Mouse (Mus musculus) intestine, postnatal 0 days (tissue): ENCODE data around the gene Scaf11. TPM values are rescaled to one million over a fixed set of nuclear protein-coding genes. Genes with fewer than 3 reads are reported as not detected.

Source experiments
- ATAC-seq: fragments of 200-750 bp; cut with Nextera tagmentation; 2 replicates; pipeline ENCODE4 v1.8.0; 2017; ENCODE audit warnings: mild to moderate bottlenecking, moderate TSS enrichment, moderate library complexity
- H3K27ac ChIP-seq: fragments of 300-500 bp; sonication (generic); 2 replicates; pipeline ENCODE4 v1.5.1; 2014; ENCODE audit warnings: mild to moderate bottlenecking, low read depth, low read length, moderate library complexity
- H3K27me3 ChIP-seq: fragments of 300-500 bp; sonication (generic); replicated peaks from 2 replicates; pipeline ENCODE4 v1.6.1; 2014; ENCODE audit warnings: low read length, mixed read lengths; ENCODE audit not compliant: control insufficient read depth, insufficient read depth
- H3K36me3 ChIP-seq: fragments of 300-500 bp; sonication (generic); 2 replicates; pipeline ENCODE4 v1.6.1; 2014; ENCODE audit warnings: mild to moderate bottlenecking, moderate library complexity; ENCODE audit not compliant: control insufficient read depth, insufficient read depth
- H3K4me1 ChIP-seq: fragments of 300-500 bp; sonication (generic); replicated peaks from 2 replicates; pipeline ENCODE4 v1.6.1; 2014; ENCODE audit warnings: antibody characterized with exemption, low read length, mixed read lengths; ENCODE audit not compliant: control insufficient read depth, insufficient read depth
- H3K4me2 ChIP-seq: fragments of 300-500 bp; sonication (generic); replicated peaks from 2 replicates; pipeline ENCODE4 v1.6.1; 2014; ENCODE audit warnings: low read depth, mild to moderate bottlenecking, moderate library complexity
- H3K4me3 ChIP-seq: fragments of 300-500 bp; sonication (generic); 2 replicates; pipeline ENCODE4 v1.5.1; 2014; ENCODE audit warnings: low read depth, low read length
- H3K9ac ChIP-seq: fragments of 300-500 bp; sonication (generic); 2 replicates; pipeline ENCODE4 v1.6.1; 2014; ENCODE audit warnings: mild to moderate bottlenecking, low read depth, low read length
- H3K9me3 ChIP-seq: fragments of 300-500 bp; sonication (generic); 2 replicates; pipeline ENCODE4 v1.6.1; 2016; ENCODE audit warnings: mixed run types; ENCODE audit not compliant: control insufficient read depth
- CTCF ChIP-seq: sonication (generic); IDR thresholded peaks from 2 replicates; pipeline ENCODE4 v1.5.1; 2016; ENCODE audit warnings: low read depth, mild to moderate bottlenecking, control low read depth, antibody characterized with exemption, moderate library complexity
- WGBS: fragments of 180-500 bp; shearing (Covaris S2); extraction: QIAGEN DNeasy Blood & Tissue Kit; methylation state at CpG from one replicate; pipeline ENCODE4 v1.1.7; 2014; 5-methylcytosine and 5-hydroxymethylcytosine counted together
- microRNA-seq: library from miRNA; unstranded; fragments of <30 nt; microRNA quantifications from one replicate; pipeline ENCODE4, GENCODE M21; 2016
- polyA plus RNA-seq: library from polyadenylated mRNA; unstranded; fragments of >200 nt; fragmentation: Nextera tagmentation; extraction: Ambion mirVana; gene quantifications from 2 replicates; pipeline ENCODE4 v1.2.1, GENCODE M21; 2015

Scaf11 gene
- polyA plus RNA-seq, 1 experiment from 2014 or later = 47.8 TPM

DNA sequence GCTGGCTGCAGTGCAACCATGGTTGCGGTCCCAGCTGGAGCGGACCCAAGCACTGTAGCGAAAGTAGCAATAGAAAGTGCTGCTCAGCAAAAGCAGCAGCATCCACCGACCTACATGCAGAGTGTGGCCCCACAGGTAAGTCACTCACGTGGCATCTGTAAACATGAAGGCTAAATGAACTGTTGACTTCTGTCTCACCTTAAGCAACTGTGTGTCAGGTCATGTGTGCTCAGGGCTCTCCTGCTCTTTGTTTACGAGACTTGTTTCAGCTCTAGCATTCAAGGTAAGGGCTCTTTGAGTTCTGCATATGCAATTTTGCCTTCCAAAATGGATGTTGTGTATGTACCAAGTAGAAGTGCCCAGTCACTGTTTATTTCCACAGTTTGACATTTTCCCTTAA lies 88.0 kb downstream of the Scaf11 start:
- no peak for ATAC-seq
- Histone ChIP-seq H3K4me2 (no peak overlapping the region), H3K9ac (no peak overlapping the region), H3K4me1 (no peaks in the 10 kb centered on the region), H3K9me3 (no peaks in the 10 kb centered on the region), H3K27ac (no peak overlapping the region), H3K4me3 (no peak overlapping the region), H3K36me3 (peaks cover 53% of the 10 kb centered on the region), H3K27me3 (no peaks in the 10 kb centered on the region)
- 76% methylated on average over 6 of the region's 6 CpGs for WGBS
- TF ChIP-seq CTCF = no peak

- Histone ChIP-seq H3K4me1 (no peaks in the 10 kb centered on the region), H3K4me3 (no peak overlapping the region)
Measured at GRCm38 (mm10) chr15:96371311-96371710, 89.3 kb downstream of the Scaf11 start.

GRCm38 (mm10) chr15:96366176-96366963 lies 94.3 kb downstream of the Scaf11 start:
- no peak for TF ChIP-seq CTCF
- Histone ChIP-seq H3K9ac (no peak overlapping the region), H3K4me1 (no peaks in the 10 kb centered on the region), H3K27ac (no peak overlapping the region), H3K4me3 (no peak overlapping the region), H3K9me3 (no peaks in the 10 kb centered on the region), H3K4me2 (no peak overlapping the region), H3K27me3 (no peaks in the 10 kb centered on the region), H3K36me3 (peaks cover 72% of the 10 kb centered on the region)
- no peak for ATAC-seq
- WGBS = 76% methylated on average over 11 of the region's 11 CpGs

More at GRCm38 (mm10) chr15:96371311-96371710, 89.3 kb downstream of the Scaf11 start:
- H3K9me3 ChIP-seq = no peaks in the 10 kb centered on the region
- WGBS = 95% methylated on average over 18 of the region's 18 CpGs
- H3K4me2 ChIP-seq = no peak overlapping the region
- H3K9ac ChIP-seq = no peak overlapping the region
- peaks cover 61% of the 10 kb centered on the region for H3K36me3 ChIP-seq
- no peak overlapping the region for H3K27ac ChIP-seq
- ATAC-seq = no peak
- H3K27me3 ChIP-seq = no peaks in the 10 kb centered on the region
- TF ChIP-seq CTCF = no peak

DNA sequence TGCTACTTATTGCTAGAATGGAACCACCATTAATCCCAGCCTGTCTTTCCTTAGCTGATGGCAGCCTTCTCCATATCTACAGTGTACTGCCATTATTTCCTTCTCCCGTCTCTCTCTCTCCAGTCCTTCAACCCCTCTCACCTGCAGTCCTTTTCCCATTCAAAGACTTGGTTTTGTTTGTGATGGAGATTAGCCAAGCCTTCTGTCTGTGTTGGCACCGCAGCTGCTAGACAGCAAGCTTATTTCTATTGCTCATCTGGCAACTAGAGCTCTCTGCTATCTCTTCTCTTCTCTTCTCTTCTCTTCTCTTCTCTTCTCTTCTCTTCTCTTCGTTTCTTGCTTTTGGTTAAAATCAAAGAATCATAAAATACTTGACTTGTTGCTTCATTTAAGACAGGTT lies 95.3 kb downstream of the Scaf11 start:
- Histone ChIP-seq H3K27ac (no peak overlapping the region), H3K36me3 (peaks cover 70% of the 10 kb centered on the region), H3K9me3 (no peaks in the 10 kb centered on the region), H3K4me3 (no peak overlapping the region), H3K27me3 (no peaks in the 10 kb centered on the region), H3K9ac (no peak overlapping the region), H3K4me1 (no peaks in the 10 kb centered on the region), H3K4me2 (no peak overlapping the region)
- no peak for ATAC-seq
- TF ChIP-seq CTCF = no peak
- 84% methylated on average over 3 of the region's 3 CpGs for WGBS

Small RNA genes within 50 kb of the gene (microRNA-seq; reads per million reads assigned to microRNA genes)
- gene Gm25397 = not detected

Other genes starting within 250 kb of the Scaf11 start
- 9.4 and 10.0 TPM in 2 replicates for gene Arid2, start 173.3 kb downstream of the Scaf11 start, polyA plus RNA-seq
- gene Slc38a1, start 182.1 kb upstream of the Scaf11 start, polyA plus RNA-seq = 78.6 and 79.8 TPM in 2 replicates
- gene Slc38a2, start 238.9 kb upstream of the Scaf11 start, polyA plus RNA-seq = 27.9 and 28.5 TPM in 2 replicates